Mouse (Mus musculus): ENCODE results near the gene Ipo13.

DNA sequence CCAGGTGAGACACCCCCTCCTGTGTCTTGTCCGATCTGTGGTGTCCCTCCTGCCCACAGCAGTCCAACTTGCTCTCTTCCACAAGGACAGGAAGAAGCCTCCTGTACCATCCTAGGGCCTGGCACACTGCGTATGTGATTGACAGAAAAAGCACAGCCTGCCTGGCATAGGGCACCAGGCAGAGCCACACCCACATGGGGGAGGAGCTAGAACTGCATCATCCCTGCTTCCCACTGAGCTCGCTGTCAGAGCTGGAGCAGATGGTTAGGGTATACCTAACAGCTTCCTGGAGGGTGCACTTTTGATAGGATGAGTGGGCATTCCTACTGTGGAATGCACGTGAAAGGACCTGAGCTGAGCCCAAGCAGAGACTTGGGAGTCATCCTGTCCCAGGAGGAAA, 52.0 kb downstream of the Ipo13 start:
- no peak for TF ChIP-seq CTCF (IDR thresholded peaks at IDR 0.05; ENCODE audit: low read depth)
- TF ChIP-seq EP300 (IDR thresholded peaks at IDR 0.05; ENCODE audit: low read depth) = no peak

All from heart, postnatal 0 days (tissue).